Mouse (Mus musculus) mature B cell (primary cell): ENCODE results near the gene Smad3.

Source experiments
- in situ Hi-C: fragments of 300-500 bp; cut with MboI; formaldehyde crosslinking; loops from 2 replicates; pipeline ENCODE4 v1.14.3; 2019

Gene Smad3

DNA sequence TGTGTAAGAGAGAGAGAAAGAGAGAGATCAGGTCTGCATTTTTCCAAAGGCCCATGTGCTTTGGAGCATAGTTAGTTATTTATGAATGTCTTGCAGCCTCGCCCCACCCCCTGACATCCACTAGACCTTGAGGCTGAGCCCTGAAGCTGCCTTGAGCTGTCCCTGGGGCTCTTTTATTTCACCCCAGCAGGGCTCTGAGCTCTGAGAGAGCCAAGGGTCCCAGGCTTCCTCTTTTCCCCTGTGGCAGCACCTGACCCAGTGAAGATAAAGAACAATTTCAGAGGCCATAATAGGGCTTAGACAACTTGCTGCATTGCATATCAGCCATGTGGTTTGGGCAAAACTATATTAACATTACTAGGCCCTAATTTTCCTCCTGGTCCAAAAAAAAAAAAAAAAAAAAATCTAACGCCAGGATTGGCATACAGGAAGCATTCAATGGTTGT is 93.5 kb downstream of the Smad3 start:
- in situ Hi-C loops, result no loop called here

DNA sequence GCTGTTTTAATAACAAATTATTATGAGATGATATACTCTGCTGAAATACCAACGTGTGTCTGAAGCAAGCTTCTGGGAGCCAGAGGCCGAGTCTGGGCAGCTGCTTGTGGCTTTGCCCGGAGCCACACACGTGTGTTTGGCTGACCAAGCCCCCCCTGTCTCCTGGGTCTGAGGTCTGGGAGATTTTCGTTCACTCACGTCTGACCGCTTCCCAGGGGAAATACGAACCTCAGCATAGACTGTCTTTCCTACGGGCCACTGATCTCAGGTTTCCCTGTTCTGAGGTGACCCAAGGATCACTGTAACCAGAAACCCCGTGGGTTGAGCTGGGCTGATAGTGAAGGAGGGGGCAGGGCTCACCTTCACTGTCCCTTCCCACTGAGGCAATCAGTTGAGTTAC is 94.6 kb downstream of the Smad3 start:
- in situ Hi-C loops, result no loop called here

DNA sequence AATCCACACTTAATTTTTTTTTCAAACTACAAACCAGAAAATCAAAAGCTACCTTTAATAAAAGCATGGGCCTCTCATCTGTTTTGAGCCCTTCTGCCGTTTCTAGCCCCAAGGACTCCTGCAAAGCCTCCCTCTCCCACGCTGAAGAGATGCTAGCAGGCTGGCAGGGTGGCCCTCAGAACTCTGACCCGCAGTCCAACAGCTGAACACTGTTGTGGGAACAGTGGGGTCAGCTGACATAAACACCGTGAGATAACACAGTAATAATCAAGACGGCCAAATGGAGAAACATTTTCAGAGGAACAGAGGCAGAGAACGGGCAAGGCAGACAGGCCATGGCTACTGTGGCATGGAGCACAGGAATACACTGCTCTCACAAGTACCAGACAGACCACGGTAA is 95.0 kb downstream of the Smad3 start:
- in situ Hi-C loops, result no loop called here

DNA sequence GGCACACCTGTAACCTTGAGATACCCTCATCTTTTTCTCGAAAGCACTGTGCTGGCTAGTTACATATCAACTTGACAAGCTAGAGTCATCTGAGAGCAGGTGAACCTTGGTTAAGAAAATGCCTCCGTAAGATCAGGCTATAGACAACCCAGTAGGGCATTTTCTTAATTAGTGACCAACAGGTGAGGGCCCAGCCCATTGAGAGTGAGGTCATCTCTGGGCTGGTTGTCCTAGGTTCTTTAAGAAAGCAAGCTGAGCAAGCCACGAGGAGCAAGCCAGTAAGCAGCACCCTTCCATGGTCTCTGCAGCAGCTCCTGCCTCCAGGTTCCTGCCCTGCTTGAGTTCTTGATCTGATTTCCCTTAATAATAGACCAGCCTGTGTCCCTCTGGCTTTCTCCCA is 97.1 kb downstream of the Smad3 start:
- in situ Hi-C loops, result no loop called here

DNA sequence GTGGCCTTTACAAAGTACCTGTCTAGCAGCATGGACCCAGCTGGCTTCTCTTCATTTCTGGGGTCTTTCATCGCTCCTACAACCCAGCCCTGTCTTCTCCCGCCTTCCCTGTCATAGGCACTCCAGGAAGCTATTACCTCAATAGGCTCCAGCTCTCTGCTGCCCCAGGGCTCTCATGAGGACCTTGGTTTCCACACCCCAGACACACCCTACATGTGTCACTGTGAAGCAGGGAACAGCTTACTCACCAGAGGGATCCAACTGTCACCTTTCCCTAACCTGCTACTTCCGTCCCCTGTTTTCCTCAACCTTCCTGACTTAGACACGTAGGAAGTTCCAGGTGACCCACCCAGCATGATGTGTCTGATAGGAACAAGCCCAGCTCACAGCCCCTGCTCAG is 97.7 kb downstream of the Smad3 start:
- in situ Hi-C loops, result no loop called here

DNA sequence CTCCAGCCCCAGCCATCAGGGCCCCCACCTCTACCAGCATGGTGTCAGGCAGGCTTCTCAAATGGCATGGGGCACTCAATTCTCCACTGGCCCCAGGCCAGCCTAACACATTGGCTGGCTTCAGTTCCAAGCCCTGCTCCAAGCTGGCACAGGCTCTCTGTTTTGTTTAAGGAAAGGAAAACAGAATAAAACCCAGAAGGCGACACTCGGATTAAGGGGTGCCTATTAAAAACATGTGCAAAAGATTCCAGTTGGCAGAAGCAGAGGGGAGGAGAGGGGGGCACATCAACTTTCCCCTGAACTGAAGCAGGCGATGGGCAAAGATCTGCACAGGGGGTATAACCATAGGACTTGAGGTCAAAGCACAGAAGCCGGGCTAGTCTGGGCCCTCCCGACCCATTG is 98.8 kb downstream of the Smad3 start:
- in situ Hi-C loops, result no loop called here

DNA sequence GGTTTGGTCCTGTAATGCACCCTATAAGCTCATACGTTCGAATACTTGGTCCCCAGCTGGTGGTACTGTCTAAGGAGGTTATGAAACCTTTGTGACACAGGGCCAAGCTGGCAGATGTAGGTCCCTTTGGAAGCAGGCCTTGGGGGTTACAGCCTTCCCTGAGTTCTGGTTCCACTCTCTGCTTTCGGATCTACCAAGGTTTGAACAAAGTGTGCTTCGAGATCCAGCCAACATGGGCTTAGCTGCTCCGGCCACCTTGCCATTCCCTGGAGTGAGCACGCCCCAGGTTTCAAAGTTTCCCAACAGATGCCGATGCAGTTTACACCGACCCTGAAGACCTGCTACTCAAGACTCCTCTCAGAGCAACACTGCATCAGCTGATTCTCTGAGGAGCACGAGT is 99.4 kb downstream of the Smad3 start:
- in situ Hi-C loops, result no loop called here

DNA sequence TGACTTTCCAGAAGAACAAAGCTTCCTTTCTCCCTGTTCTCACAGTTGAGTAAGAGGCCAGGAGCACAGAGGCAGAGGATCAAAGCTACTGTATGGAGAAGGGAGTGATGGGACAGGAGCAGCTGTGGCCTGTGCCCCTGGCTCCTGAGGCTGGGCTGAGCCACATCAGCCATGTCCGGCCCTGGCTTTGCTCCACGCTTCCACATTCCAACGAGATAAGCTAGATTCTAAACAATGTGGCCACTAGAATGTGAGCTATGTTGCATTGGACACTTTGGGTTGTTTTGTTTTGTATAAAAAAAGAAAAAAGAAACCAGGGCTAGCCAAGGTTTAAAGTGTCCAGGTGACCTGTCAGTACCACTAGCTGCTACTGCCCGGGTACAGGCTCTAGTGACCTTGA is 100.6 kb downstream of the Smad3 start:
- in situ Hi-C loops, result no loop called here

DNA sequence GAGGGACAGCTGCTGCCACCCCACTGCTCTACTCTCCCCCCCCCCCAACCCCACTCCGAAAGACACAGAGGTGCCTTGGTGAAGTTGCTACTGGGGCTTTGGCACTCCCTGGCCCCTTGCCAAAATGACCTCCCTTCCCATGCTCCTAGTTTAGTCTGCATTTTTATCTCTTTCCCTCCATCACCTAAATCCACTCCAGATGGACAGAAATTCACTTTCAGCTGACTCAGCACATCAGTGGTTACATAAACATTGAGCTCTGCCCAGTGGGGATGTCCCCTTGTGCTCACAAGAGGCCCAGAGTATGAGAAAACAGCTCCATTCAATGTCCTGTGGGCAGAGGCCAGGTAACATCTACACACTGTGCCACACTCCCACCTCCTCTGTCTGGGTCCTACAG is 102.7 kb downstream of the Smad3 start:
- in situ Hi-C loops, result no loop called here

DNA sequence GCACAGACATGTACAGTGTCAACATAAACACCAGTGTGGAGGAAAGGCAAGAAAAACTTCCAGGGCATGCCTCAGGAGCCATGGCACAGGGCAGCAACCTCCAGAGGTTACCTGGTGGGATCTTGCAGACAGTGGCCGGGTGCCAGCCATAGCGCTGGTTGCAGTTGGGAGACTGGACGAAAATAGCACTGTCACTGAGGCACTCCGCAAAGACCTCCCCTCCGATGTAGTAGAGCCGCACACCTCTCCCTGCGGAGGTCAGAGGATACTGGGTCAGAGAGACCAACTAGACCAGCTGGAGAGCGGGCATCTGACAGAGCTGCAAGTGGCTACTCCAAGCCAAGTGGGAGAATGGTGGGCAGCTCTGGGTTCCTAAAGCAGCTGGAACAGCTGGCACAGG is 103.2 kb downstream of the Smad3 start:
- in situ Hi-C loops, result no loop called here

DNA sequence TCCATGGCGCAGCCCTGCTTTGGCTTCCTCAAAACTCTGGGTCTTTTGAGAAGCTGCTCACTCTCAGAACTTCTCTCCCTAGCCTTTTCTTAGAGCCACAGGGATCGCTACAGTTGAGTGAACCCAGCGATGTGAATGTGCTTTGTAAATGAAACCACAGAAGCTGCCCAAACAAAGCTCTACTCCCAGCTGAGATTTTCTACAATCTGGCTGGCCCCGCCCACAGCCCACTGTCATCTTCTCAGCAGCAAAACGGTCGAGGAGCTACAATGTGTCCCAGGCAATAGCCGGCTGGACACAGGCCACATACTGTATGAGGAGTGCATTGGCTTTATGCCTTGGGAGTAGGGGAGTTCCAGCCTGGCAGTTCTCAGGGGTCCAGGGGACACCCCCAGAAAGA is 104.1 kb downstream of the Smad3 start:
- in situ Hi-C loops, result no loop called here

DNA sequence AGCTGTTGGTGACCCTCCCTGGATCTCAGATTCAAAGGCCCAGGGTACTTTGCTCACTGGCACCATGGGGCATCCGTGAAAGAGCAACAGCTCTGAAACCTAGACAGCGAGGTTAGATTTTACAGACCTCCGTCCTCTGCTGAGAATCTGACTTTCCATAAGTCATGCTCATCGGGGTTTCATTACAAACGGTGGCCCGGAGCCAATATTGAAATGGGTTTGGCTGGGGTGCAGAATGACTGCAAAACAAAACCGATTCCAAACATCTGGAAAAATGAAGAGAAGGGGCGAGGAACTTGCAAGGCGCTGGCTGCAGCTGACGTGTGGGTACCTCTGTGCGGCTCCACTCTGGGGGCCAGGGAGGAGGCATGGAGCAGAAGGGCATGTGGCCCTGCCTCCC is 106.2 kb downstream of the Smad3 start:
- in situ Hi-C loops, result no loop called here

DNA sequence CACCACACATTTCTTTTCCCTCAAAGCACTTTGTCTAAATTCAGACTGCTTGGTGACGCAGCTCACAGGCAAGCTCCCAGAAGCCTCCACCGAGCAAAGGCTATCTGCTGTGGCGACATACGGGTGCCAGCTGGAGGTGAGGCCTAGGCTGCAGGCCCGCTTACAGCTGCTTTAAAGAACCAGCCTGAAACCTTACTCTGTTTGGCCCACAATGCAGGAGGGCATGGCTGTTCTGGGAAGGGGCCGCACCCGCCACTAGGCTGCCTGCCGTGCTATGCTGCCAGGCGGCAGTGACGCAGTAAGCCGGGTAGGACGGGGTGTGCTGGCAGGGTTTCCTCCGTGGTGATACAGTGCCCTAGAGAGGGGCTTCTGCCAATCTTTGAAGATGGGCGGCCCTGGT is 106.9 kb downstream of the Smad3 start:
- in situ Hi-C loops, result no loop called here

DNA sequence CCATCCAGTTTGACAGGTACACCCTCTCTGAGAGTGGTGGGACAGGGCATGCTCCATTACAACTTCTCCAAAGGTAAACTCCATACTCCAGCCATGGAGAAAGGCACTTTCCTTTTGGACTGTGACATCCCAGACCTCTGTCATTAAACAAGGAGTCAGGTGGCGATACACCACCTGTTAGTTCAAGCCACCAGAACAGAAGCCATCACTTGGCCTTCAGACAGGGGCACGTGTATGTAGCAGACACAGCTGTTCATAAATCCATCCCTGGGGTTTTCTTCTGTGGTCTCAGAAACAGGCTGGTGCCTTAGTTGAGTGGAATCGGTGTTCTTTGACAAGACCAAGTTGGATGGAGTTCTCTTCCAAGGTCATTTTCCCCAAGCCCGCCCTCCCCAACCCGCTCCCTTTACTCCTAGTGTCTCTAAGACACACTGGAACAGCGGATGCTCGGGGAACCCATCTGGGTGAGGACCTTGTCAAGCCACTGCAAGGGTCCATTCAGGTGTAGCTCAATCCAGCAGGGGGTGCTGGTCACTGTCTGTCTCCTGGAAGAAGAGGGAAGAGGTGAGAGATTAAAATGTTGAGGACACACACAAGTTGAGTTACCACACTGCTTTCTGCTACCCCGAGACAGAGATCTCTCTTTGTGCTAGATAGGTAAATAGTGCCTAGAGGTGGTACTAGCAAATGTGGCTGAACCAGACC is 107.8 kb downstream of the Smad3 start:
- in situ Hi-C loops, result no loop called here

DNA sequence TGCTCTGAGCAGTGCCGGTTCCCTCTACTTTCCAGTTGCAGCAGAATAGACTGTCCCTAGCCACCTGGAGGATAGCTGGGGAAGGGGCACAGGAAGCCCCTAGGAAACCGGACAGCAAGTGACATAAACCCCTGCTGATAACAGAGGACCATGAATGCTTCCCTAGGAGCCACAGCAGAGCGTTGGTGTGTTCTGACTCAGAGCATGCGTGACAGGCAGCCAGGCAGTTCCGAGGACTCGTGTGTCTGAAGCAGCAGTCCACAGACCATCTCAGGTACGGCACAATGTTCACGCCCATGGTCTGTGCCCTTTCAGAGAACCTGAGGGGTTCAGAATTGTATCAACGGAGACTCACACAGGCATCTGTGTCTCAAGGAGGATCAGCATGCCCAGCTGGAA is 109.3 kb downstream of the Smad3 start:
- in situ Hi-C loops, result no loop called here

DNA sequence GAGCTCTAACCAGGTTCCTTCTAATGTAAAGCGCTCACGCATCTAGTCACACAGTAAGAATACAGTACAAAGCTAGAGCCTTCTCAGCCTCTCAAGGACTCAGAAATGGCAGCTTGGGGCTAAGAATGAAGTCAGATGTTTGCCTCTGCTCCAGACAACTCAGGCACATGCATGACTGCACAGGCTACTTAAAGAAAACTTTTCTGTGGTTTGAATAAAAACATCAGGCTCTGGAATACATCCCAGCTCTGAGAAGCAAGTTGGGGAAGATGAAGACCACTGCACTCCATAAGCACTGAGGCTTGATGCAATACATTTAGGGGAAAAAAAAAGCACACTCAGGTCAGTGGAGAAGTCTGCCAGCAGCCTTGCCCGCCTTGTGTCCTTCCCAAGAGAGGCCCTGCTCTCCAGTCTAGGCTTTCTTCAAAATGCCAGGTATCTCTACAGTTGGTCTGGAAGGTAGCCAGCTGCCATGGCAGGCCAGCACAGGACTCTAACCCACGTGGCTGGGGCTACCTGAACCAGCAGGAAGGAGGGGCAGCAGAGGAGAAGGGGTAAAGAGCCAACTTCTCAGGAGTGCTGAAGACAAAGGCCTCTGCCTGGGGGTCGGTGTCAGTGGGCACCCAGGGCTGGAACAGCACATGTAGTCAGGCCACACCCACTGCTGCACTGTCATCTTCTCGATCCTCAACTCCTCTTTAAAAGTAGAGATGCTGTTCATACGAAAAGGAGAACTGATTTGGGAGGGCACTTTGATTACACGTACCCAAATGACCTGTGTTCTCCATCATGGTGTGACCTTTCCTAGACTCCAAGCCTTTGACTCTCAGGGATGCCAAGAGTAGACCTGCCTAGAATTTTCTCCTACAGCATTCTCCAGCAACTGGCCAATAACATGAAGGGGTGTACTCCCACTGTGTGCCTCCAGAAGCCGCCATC is 109.9 kb downstream of the Smad3 start:
- in situ Hi-C loops, result no loop called here

DNA sequence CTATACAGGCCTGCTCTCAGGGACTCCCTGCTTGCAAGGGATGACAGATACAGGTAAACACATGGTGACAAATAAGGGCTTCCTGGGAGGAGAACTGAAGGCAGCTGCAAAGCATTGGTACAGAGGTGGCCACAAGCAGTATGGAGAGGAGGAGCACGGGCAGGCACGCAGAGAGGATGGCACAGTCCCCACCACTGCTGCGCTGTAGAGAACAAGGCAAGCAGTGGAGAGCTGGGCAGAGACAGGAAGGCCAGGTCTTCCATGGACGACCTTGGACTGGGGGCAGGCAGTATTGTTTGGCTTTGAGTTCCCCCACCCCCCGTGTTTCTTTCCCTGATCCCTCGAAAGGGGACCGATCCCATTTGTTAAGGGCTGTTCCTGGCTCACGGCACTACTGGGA is 112.7 kb downstream of the Smad3 start:
- in situ Hi-C loops, result no loop called here

DNA sequence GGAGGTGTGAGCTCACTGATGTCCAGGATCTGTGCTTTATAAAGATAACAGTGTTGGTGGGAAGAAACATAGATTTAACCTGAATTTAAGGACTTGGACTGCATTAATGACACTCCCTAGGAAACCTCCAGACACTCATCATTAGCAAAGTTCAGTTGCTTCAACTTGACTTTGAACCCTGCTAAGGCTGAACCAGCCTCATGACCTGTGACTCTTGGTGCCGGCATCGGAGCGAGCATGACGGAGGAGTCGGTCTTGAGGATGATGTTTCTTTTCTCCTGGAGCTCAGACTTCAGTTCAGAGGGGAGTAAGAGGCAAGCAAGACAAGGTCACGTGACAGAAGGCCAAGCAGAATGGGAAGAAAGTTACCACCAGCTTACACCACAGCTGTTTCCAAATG is 113.8 kb downstream of the Smad3 start:
- in situ Hi-C loops, result no loop called here

DNA sequence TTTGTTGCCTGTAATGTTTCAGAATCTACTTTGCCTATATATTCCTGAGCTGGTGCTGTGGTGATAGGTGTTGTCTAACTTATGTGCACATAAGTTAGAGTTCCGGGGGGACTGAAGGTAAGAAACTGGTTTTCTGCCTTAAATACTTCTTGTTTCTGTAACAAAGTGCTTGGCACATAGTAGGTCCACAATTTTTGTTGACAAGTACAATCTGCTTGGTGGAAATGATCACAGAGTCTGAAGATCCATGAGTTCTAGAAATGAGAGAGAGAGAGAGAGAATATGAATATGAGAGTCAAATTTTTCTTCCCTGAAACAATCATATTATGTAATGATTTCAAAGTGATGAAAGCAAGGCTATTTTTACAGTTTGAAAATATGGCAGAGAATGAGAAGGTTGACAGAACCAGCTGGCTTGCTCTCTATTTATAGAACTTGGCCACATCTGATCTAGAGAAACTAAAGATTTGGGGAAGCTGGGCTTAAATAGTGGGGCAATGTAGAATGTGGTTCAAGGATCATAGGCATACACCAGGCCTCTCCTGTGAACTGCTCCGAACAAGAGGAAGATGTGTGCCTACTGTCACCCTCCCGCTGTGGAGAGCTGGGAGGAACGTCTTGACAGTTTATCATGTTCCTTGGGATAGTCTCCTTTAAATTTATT is 115.7 kb downstream of the Smad3 start:
- in situ Hi-C loops, result no loop called here

DNA sequence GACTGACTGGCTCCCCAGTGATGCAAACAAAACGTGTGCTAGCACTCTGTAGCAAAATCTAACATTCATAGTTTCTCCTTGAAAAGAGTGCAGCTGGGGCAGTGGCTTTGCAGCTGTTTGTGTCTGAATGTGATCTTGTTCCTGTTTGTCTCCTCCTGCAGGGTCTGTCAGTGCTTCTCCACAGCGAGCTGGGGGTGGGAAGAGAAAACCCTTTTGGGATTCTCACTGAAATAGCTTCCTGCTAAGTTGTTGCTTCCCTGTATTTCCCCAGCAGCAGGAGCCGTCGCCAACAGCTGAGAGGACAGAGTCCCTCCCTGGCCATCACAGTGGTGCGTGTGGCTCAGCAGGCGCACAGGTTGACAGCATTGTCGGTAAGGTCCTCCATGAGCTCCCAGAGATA is 121.7 kb downstream of the Smad3 start:
- in situ Hi-C loops, result no loop called here

DNA sequence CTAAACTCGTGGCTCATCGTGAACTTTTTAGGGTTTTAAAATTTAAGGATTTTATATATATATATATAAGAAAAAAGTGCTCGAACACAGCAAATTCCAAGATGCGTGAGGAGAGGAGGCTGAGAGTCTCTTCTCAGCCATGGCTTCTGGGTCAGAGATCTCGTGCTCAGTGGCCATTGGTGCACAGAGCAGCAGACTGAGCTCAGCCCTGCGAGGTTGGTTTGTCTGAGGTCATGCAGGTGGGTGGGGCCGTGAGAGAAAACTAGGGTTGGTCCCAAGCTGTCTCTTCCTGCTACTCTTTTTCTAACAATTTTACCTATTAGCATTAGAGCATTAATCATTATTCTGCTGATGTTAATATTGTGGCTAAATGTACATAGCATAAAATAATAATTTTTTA is 124.5 kb downstream of the Smad3 start:
- in situ Hi-C loops, result no loop called here

DNA sequence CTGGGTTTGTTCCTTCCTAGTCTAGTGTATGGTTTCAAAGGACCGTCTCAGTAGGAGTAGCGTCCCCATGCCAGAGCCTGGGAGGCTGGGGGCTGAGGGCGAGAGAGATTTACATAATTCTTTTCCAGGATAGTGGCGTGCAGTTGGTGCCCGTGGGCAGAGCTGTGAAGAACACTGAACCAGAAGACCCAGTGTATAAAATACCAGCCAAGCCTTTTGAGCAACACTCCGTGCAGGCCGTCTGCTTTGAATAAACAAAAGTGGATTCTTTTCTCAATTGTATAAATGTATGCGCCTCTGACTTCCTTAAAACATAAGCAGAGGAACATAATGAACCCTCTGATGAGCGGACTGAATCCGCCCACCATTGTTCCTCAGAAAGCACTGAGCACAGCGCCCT is 124.9 kb downstream of the Smad3 start:
- in situ Hi-C loops, result no loop called here

DNA sequence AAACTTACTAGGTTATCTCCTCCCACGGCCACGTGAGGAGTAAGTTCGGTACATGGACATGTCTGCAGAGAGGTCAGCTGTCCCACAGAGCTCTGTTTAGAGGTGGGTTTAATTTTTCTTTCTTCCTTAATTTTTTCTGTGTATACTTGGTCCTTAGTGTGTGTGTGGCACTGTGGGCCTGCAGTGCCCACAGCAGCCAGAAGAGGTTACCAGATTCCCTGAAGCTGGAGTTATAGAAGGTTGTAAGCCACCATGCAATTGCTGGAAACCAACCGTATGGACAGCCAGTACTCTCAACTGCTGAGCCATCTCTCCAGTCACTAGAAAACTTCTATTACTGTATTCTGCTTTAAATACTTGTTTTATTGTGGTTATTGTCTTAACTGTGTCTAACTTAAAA is 125.7 kb downstream of the Smad3 start:
- in situ Hi-C loops, result no loop called here
